Mouse (Mus musculus): Measurements from ENCODE around the gene Fjx1. TPM values are rescaled to one million over a fixed set of nuclear protein-coding genes. Genes with fewer than 3 reads are reported as not detected.
A peak's percentile ranks its signal among the peaks of the same experiment; 100 is the strongest.

The Fjx1 gene
- total RNA-seq, 2 experiments from 2014 or later = 0.51 to 0.53 TPM

- intact Hi-C loops (cut with DNase I) = no loop called here
- no peak for DNase-seq
Measured at GRCm38 (mm10) chr2:102431084-102431483, 21.2 kb downstream of the Fjx1 start.

- intact Hi-C loops (cut with DNase I) = no loop called here
- DNase-seq = no peak
Measured at GRCm38 (mm10) chr2:102427974-102428373, 24.3 kb downstream of the Fjx1 start.

- intact Hi-C loops (cut with DNase I) = no loop called here
Measured at GRCm38 (mm10) chr2:102426434-102426833, 25.9 kb downstream of the Fjx1 start.

GRCm38 (mm10) chr2:102416149-102416743 lies 36.1 kb downstream of the Fjx1 start:
- intact Hi-C loops (cut with DNase I) = no loop called here
- no peak for DNase-seq

More at GRCm38 (mm10) chr2:102426434-102426833, 25.9 kb downstream of the Fjx1 start:
- no peak for DNase-seq

GRCm38 (mm10) chr2:102412738-102413137 lies 39.6 kb downstream of the Fjx1 start:
- intact Hi-C loops (cut with DNase I) = no loop called here
- DNase-seq = no peak

- intact Hi-C loops (cut with DNase I) = no loop called here
- DNase-seq = no peak
Measured at GRCm38 (mm10) chr2:102410615-102411014, 41.7 kb downstream of the Fjx1 start.

GRCm38 (mm10) chr2:102409741-102410140 lies 42.6 kb downstream of the Fjx1 start:
- intact Hi-C loops (cut with DNase I) = no loop called here
- no peak for DNase-seq

GRCm38 (mm10) chr2:102407363-102408184 lies 44.7 kb downstream of the Fjx1 start, which contains the start of gene Trim44:
TSS of gene Trim44 (minus strand) at chr2:102407828.
- intact Hi-C loops (cut with DNase I) = no loop called here
- no peak for DNase-seq

GRCm38 (mm10) chr2:102406324-102407304 lies 45.7 kb downstream of the Fjx1 start:
- no peak for DNase-seq
- intact Hi-C loops (cut with DNase I) = no loop called here

GRCm38 (mm10) chr2:102403982-102404381 lies 48.3 kb downstream of the Fjx1 start:
- intact Hi-C loops (cut with DNase I) = loop anchor here (5.0 kb wide), 2 partner anchors 217 to 312 kb away; partner anchors contain the start of gene Ldlrad3
- no peak for DNase-seq

- DNase-seq = no peak
- intact Hi-C loops (cut with DNase I) = loop anchor here (5.0 kb wide), 2 partner anchors 216 to 311 kb away; partner anchors contain the start of gene Ldlrad3
Measured at GRCm38 (mm10) chr2:102403306-102403705, 49.0 kb downstream of the Fjx1 start.

- intact Hi-C loops (cut with DNase I) = loop anchor here (2.0 to 5.0 kb wide), 3 partner anchors 51 to 309 kb away; partner anchors contain the start of genes Fjx1 and Ldlrad3
- DNase-seq = no peak
Measured at GRCm38 (mm10) chr2:102401352-102401692, 51.0 kb downstream of the Fjx1 start.

- intact Hi-C loops (cut with DNase I) = loop anchor here (1.0 to 5.0 kb wide), 4 partner anchors 52 to 308 kb away; partner anchors contain the start of genes Fjx1 and Ldlrad3
- DNase-seq = peak; percentile 79 to 88
Measured at GRCm38 (mm10) chr2:102400605-102401351, 51.5 kb downstream of the Fjx1 start.

GRCm38 (mm10) chr2:102399864-102400604 lies 52.3 kb downstream of the Fjx1 start:
- no peak for DNase-seq
- intact Hi-C loops (cut with DNase I) = loop anchor here (1.0 to 5.0 kb wide), 4 partner anchors 53 to 308 kb away; partner anchors contain the start of genes Fjx1 and Ldlrad3

Other genes with a start within 250 kb of the Fjx1 start
- gene Trim44, start 44.7 kb downstream of the Fjx1 start, total RNA-seq (2021) = 10 to 100 TPM; 26.4 to 30.0 TPM
- 1 to 10 TPM; 1.6 to 2.3 TPM for gene Pamr1, start 97.5 kb upstream of the Fjx1 start, total RNA-seq (2021)
- gene Slc1a2, start 206.2 kb upstream of the Fjx1 start, total RNA-seq (2021) = under 1 TPM; 0.03 to 0.08 TPM

All from heart, postnatal 36 days (tissue).